Mouse (Mus musculus): Measurements from ENCODE around the gene Pakap. TPM values are rescaled to one million over a fixed set of nuclear protein-coding genes. Genes with fewer than 3 reads are reported as not detected.

Pakap gene
- polyA plus RNA-seq, 1 experiment from 2014 or later, result 40.4 TPM

GRCm38 (mm10) chr4:57720869-57721361 is 152.9 kb downstream of the Pakap start:
- no peak for ATAC-seq (ENCODE audit: insufficient number of reproducible peaks, insufficient read depth, low FRiP score, low TSS enrichment, low read depth)
- no peak overlapping the region; the same call in 1 of the 2 replicates for H3K4me2 ChIP-seq
- H3K9ac ChIP-seq (replicated peaks), result no peak overlapping the region
- WGBS, result 13% methylated on average over 7 of the region's 7 CpGs
- no peaks in the 10 kb centered on the region for H3K9me3 ChIP-seq
- no peaks in the 10 kb centered on the region for H3K27me3 ChIP-seq
- no peaks in the 10 kb centered on the region for H3K36me3 ChIP-seq
- peaks cover 27% of the 10 kb centered on the region for H3K4me1 ChIP-seq (replicated peaks)
- peak overlapping the region; percentile 73; the same call in 1 of the 2 replicates for H3K27ac ChIP-seq
- H3K4me3 ChIP-seq (replicated peaks), result no peak overlapping the region

- Histone ChIP-seq H3K4me1 (replicated peaks) (peaks cover 16% of the 10 kb centered on the region), H3K27ac (no peak overlapping the region), H3K4me3 (replicated peaks) (no peak overlapping the region), H3K4me2 (no peak overlapping the region), H3K27me3 (no peaks in the 10 kb centered on the region), H3K9ac (replicated peaks) (no peak overlapping the region), H3K36me3 (no peaks in the 10 kb centered on the region), H3K9me3 (no peaks in the 10 kb centered on the region)
- WGBS, result 67% methylated on average over 4 of the region's 4 CpGs
- no peak for ATAC-seq (ENCODE audit: insufficient number of reproducible peaks, insufficient read depth, low FRiP score, low TSS enrichment, low read depth)
Measured at GRCm38 (mm10) chr4:57722296-57722695, 154.3 kb downstream of the Pakap start.

GRCm38 (mm10) chr4:57723659-57724058 is 155.7 kb downstream of the Pakap start:
- Histone ChIP-seq H3K27ac (no peak overlapping the region), H3K9me3 (no peaks in the 10 kb centered on the region), H3K4me1 (replicated peaks) (peaks cover 13% of the 10 kb centered on the region), H3K9ac (replicated peaks) (no peak overlapping the region), H3K36me3 (no peaks in the 10 kb centered on the region), H3K4me2 (no peak overlapping the region), H3K27me3 (no peaks in the 10 kb centered on the region), H3K4me3 (replicated peaks) (no peak overlapping the region)
- 49% methylated on average over 2 of the region's 2 CpGs for whole genome bisulfite sequencing
- ATAC-seq (ENCODE audit: insufficient number of reproducible peaks, insufficient read depth, low FRiP score, low TSS enrichment, low read depth), result no peak

- H3K4me3 ChIP-seq (replicated peaks), result no peak overlapping the region
- H3K4me2 ChIP-seq, result no peak overlapping the region
- H3K27ac ChIP-seq, result no peak overlapping the region
- H3K9me3 ChIP-seq, result no peaks in the 10 kb centered on the region
- peaks cover 7% of the 10 kb centered on the region for H3K4me1 ChIP-seq (replicated peaks)
- H3K9ac ChIP-seq (replicated peaks), result no peak overlapping the region
- 65% methylated on average over 1 of the region's 1 CpGs for WGBS
- H3K36me3 ChIP-seq, result no peaks in the 10 kb centered on the region
- ATAC-seq (ENCODE audit: insufficient number of reproducible peaks, insufficient read depth, low FRiP score, low TSS enrichment, low read depth), result no peak
- no peaks in the 10 kb centered on the region for H3K27me3 ChIP-seq
Measured at GRCm38 (mm10) chr4:57725569-57725968, 157.6 kb downstream of the Pakap start.

- no peak overlapping the region for H3K4me2 ChIP-seq
- no peak overlapping the region for H3K4me3 ChIP-seq (replicated peaks)
- H3K36me3 ChIP-seq, result no peaks in the 10 kb centered on the region
- WGBS, result 80% methylated on average over 4 of the region's 4 CpGs
- ATAC-seq (ENCODE audit: insufficient number of reproducible peaks, insufficient read depth, low FRiP score, low TSS enrichment, low read depth), result no peak
- H3K27ac ChIP-seq, result no peak overlapping the region
- H3K9ac ChIP-seq (replicated peaks), result no peak overlapping the region
- H3K9me3 ChIP-seq, result no peaks in the 10 kb centered on the region
- H3K27me3 ChIP-seq, result no peaks in the 10 kb centered on the region
- no peaks in the 10 kb centered on the region for H3K4me1 ChIP-seq (replicated peaks)
Measured at GRCm38 (mm10) chr4:57728611-57729183, 160.7 kb downstream of the Pakap start.

GRCm38 (mm10) chr4:57730047-57730446 is 162.1 kb downstream of the Pakap start:
- 89% methylated on average over 6 of the region's 6 CpGs for WGBS
- Histone ChIP-seq H3K36me3 (no peaks in the 10 kb centered on the region), H3K4me2 (no peak overlapping the region)

GRCm38 (mm10) chr4:57730801-57731598 is 163.0 kb downstream of the Pakap start:
- Histone ChIP-seq H3K9me3 (no peaks in the 10 kb centered on the region), H3K27ac (no peak overlapping the region; the same call in 1 of the 2 replicates), H3K4me3 (replicated peaks) (no peak overlapping the region), H3K36me3 (no peaks in the 10 kb centered on the region), H3K27me3 (no peaks in the 10 kb centered on the region), H3K4me1 (replicated peaks) (no peaks in the 10 kb centered on the region), H3K9ac (replicated peaks) (no peak overlapping the region), H3K4me2 (no peak overlapping the region)
- ATAC-seq (ENCODE audit: insufficient number of reproducible peaks, insufficient read depth, low FRiP score, low TSS enrichment, low read depth), result no peak
- 81% methylated on average over 11 of the region's 11 CpGs for WGBS

More at GRCm38 (mm10) chr4:57730047-57730446, 162.1 kb downstream of the Pakap start:
- Histone ChIP-seq H3K27ac (no peak overlapping the region), H3K9me3 (no peaks in the 10 kb centered on the region), H3K4me3 (replicated peaks) (no peak overlapping the region), H3K27me3 (no peaks in the 10 kb centered on the region), H3K9ac (replicated peaks) (no peak overlapping the region), H3K4me1 (replicated peaks) (no peaks in the 10 kb centered on the region)
- ATAC-seq (ENCODE audit: insufficient number of reproducible peaks, insufficient read depth, low FRiP score, low TSS enrichment, low read depth), result no peak

- no peak for ATAC-seq (ENCODE audit: insufficient number of reproducible peaks, insufficient read depth, low FRiP score, low TSS enrichment, low read depth)
- WGBS, result 84% methylated on average over 5 of the region's 5 CpGs
- no peaks in the 10 kb centered on the region; the same call in 1 of the 2 replicates for H3K4me1 ChIP-seq (replicated peaks)
Measured at GRCm38 (mm10) chr4:57732351-57732750, 164.4 kb downstream of the Pakap start.

GRCm38 (mm10) chr4:57733445-57733844 is 165.5 kb downstream of the Pakap start:
- Histone ChIP-seq H3K27ac (no peak overlapping the region), H3K4me3 (replicated peaks) (no peak overlapping the region), H3K27me3 (no peaks in the 10 kb centered on the region), H3K9me3 (no peaks in the 10 kb centered on the region), H3K9ac (replicated peaks) (no peak overlapping the region), H3K4me1 (replicated peaks) (peaks cover 5% of the 10 kb centered on the region), H3K4me2 (no peak overlapping the region), H3K36me3 (no peaks in the 10 kb centered on the region)
- no peak for ATAC-seq (ENCODE audit: insufficient number of reproducible peaks, insufficient read depth, low FRiP score, low TSS enrichment, low read depth)
- WGBS, result 78% methylated on average over 3 of the region's 3 CpGs

More at GRCm38 (mm10) chr4:57732351-57732750, 164.4 kb downstream of the Pakap start:
- Histone ChIP-seq H3K36me3 (no peaks in the 10 kb centered on the region), H3K9me3 (no peaks in the 10 kb centered on the region), H3K27me3 (no peaks in the 10 kb centered on the region), H3K9ac (replicated peaks) (no peak overlapping the region), H3K4me2 (no peak overlapping the region), H3K27ac (no peak overlapping the region), H3K4me3 (replicated peaks) (no peak overlapping the region)

GRCm38 (mm10) chr4:57735426-57735825 is 167.4 kb downstream of the Pakap start:
- Histone ChIP-seq H3K4me3 (replicated peaks) (no peak overlapping the region), H3K36me3 (no peaks in the 10 kb centered on the region), H3K4me2 (no peak overlapping the region), H3K9me3 (no peaks in the 10 kb centered on the region), H3K27ac (no peak overlapping the region), H3K9ac (replicated peaks) (no peak overlapping the region), H3K4me1 (replicated peaks) (peaks cover 18% of the 10 kb centered on the region), H3K27me3 (no peaks in the 10 kb centered on the region)
- 79% methylated on average over 5 of the region's 5 CpGs for WGBS
- ATAC-seq (ENCODE audit: insufficient number of reproducible peaks, insufficient read depth, low FRiP score, low TSS enrichment, low read depth), result no peak

- ATAC-seq (ENCODE audit: insufficient number of reproducible peaks, insufficient read depth, low FRiP score, low TSS enrichment, low read depth), result peak; percentile 41; the same call in 1 of the 2 replicates
- H3K9ac ChIP-seq (replicated peaks), result no peak overlapping the region
- H3K4me3 ChIP-seq (replicated peaks), result no peak overlapping the region
- H3K27me3 ChIP-seq, result no peaks in the 10 kb centered on the region
- 13% methylated on average over 8 of the region's 8 CpGs for WGBS
- 0 out of 2 replicates have a peak, but pooled peaks cover 3% of the 10 kb centered on the region for H3K36me3 ChIP-seq
- H3K4me1 ChIP-seq (replicated peaks), result peaks cover 36% of the 10 kb centered on the region
- H3K27ac ChIP-seq, result peak overlapping the region; percentile 81
- H3K9me3 ChIP-seq, result no peaks in the 10 kb centered on the region
- H3K4me2 ChIP-seq, result no peak overlapping the region; the same call in 1 of the 2 replicates
Measured at GRCm38 (mm10) chr4:57738856-57739552, 171.0 kb downstream of the Pakap start.
